Mouse (Mus musculus): ENCODE measurements around the gene Rasgef1c.

DNA sequence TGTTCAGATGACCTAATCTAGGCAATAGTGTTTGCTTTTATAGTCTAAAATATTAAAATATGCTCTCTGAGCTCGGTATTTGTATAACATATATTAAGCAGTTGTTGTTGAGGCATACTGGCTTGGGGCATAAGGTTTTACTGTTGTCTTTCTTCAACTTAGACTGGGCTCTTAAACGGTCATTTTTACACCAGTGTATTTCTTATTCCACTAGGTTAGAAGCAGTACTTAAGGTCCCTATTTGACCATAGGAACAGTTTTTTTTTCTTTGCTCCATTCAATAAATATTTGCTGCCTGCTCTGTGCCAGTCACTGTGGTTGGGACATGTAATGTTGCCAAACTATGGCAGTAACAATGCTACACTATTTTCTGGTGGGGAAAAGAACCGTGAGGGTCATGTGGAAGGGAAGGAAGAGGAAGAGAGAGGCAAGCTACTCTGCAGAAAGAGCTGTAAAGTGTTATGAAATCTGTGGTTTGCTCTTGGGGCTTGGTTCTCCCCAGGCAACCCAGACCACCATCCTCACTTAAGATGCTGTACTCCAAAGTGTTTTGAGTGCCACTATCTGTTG, 125.0 kb downstream of the Rasgef1c start:
- no peak for TF ChIP-seq CTCF (IDR thresholded peaks at IDR 0.05 in 2 of 3, conservative IDR thresholded peaks at IDR 0.05 in 1 of 3; ENCODE audit: control insufficient read depth in 1 of 3, insufficient read depth in 1 of 3, low read depth in 2 of 3, low read length in 3 of 3, poor library complexity in 1 of 3, severe bottlenecking in 1 of 3)
- TF ChIP-seq RCOR1 (IDR thresholded peaks at IDR 0.05; ENCODE audit: low read depth, low read length) = 0 out of 2 replicates have a peak, but pooled peaks have one; percentile 23
- TF ChIP-seq GATA1 (IDR thresholded peaks at IDR 0.05; ENCODE audit: low read depth, low read length) = no peak
- TF ChIP-seq NRF1 (IDR thresholded peaks at IDR 0.05; ENCODE audit: insufficient read depth, low read depth, low read length, poor library complexity, severe bottlenecking) = no peak
- no peak for TF ChIP-seq POLR2AphosphoS5 (IDR thresholded peaks at IDR 0.05; ENCODE audit: borderline replicate concordance, low read depth, low read length)

Measured in MEL (cell line).